Mouse (Mus musculus) lung, postnatal 0 days (tissue): Measurements from ENCODE around the gene Ckm.

Experiments used
- CTCF ChIP-seq: IDR thresholded peaks from 2 replicates; pipeline ENCODE4 v1.5.1; 2016; ENCODE audit warnings: antibody characterized with exemption, mild to moderate bottlenecking
- EP300 ChIP-seq: IDR thresholded peaks from 2 replicates; pipeline ENCODE4 v1.6.1; 2016; ENCODE audit warnings: antibody characterized with exemption, mild to moderate bottlenecking, control low read depth

- peak; percentile 8; the same call in 1 of the 2 replicates for TF ChIP-seq EP300
- TF ChIP-seq CTCF: peak; percentile 85
Observed at GRCm38 (mm10) chr7:19361720-19362119, 42.9 kb upstream of the Ckm start.
